Comparison of ENCODE assay signal across 35 mouse cellular contexts in genomic region chr7:44675171-44675570, GRCm38 (mm10). TPM values are rescaled to one million over a fixed set of nuclear protein-coding genes. Genes with fewer than 3 reads are reported as not detected.
DNase-seq lines count a peak whose midpoint lies in the region; ATAC-seq and TF ChIP-seq lines count a peak whose summit lies in the region.
"Had no signal": no experiment of that assay in that cellular context is flagged by ENCODE, and none has a peak within 500 bp of the region (broad histone marks: within the 10 kb centered on the region; RNA-seq: fewer than 3 reads in every experiment).

No protein-coding gene starts in this region.

- H3K27ac ChIP-seq in stomach, postnatal 0 days (replicated peaks) = no peak overlapping the region
- H3K27ac ChIP-seq: embryonic facial prominence, embryonic 12.5 days; embryonic facial prominence, embryonic 15.5 days; forebrain, embryonic 12.5 days; forebrain, embryonic 15.5 days; heart, embryonic 10.5 days; heart, embryonic 13.5 days; hindbrain, embryonic 14.5 days had no signal

- H3K9me3 ChIP-seq in stomach, postnatal 0 days (ENCODE audit: control insufficient read depth, low read length) = no peaks in the 10 kb centered on the region
- H3K9me3 ChIP-seq: embryonic facial prominence, embryonic 12.5 days; embryonic facial prominence, embryonic 15.5 days; forebrain, embryonic 15.5 days; heart, embryonic 10.5 days; heart, embryonic 13.5 days had no signal

- H3K9ac ChIP-seq in stomach, postnatal 0 days (ENCODE audit: low read length) = no peak overlapping the region
- H3K9ac ChIP-seq: embryonic facial prominence, embryonic 12.5 days; embryonic facial prominence, embryonic 15.5 days; forebrain, embryonic 12.5 days; forebrain, embryonic 15.5 days; heart, embryonic 13.5 days; hindbrain, embryonic 14.5 days had no signal

- TF ChIP-seq EP300 in stomach, postnatal 0 days (optimal IDR thresholded peaks at IDR 0.05) = no peak

- no peak for TF ChIP-seq CTCF in stomach, postnatal 0 days (IDR thresholded peaks at IDR 0.05; ENCODE audit: low read depth)

- ATAC-seq in common myeloid progenitor, adult 5-6 weeks (replicated peaks; ENCODE audit: low read depth, poor library complexity, severe bottlenecking) = 0 out of 2 replicates have a peak, but pooled peaks have one; percentile 36
- ATAC-seq in stomach, postnatal 0 days (ENCODE audit: low FRiP score, low TSS enrichment) = no peak
- ATAC-seq: forebrain, embryonic 15.5 days; hindbrain, postnatal 0 days; inflammation-experienced regulatory T-cells, adult 6 months; intestine, embryonic 16.5 days; Patski had no signal

- H3K4me1 ChIP-seq in stomach, postnatal 0 days (replicated peaks; ENCODE audit: control insufficient read depth, insufficient read depth) = no peaks in the 10 kb centered on the region

- no peak overlapping the region for H3K4me3 ChIP-seq in stomach, postnatal 0 days (ENCODE audit: low read depth, low read length)
- H3K4me3 ChIP-seq: embryonic facial prominence, embryonic 12.5 days; embryonic facial prominence, embryonic 15.5 days; erythroblast, embryonic 14.5 days; forebrain, embryonic 12.5 days; forebrain, embryonic 15.5 days; heart, adult 2 months; heart, embryonic 10.5 days; heart, embryonic 13.5 days had no signal

- peak; percentile 72 for DNase-seq in A20 (ENCODE audit: low read depth, low spot score)
- peak; percentile 44 for DNase-seq in MEL-GATA-1-ER (ENCODE audit: extremely low read depth, low read depth)
- DNase-seq in stomach, postnatal 0 days (ENCODE audit: low spot score) = no peak
- no peak for DNase-seq in urinary bladder, postnatal 36 days (ENCODE audit: low spot score in 2 of 2)
- no peak for DNase-seq in cerebellum, adult 11-12 months
- DNase-seq: adrenal gland, postnatal 10 days; adrenal gland, postnatal 36 days; B cell, adult 2 months; cerebellum, adult 11 months; cerebellum, adult 8-10 months; cerebellum, postnatal 10 days; cerebellum, postnatal 36 days; gastrocnemius, postnatal 25 days; heart, adult 2 months; heart, postnatal 14 days; heart, postnatal 4 days had no signal

- H3K27me3 ChIP-seq in stomach, postnatal 0 days (ENCODE audit: control insufficient read depth, insufficient read depth, low read length) = no peaks in the 10 kb centered on the region
- H3K27me3 ChIP-seq: forebrain, embryonic 15.5 days; Patski had no signal

- no peaks in the 10 kb centered on the region for H3K36me3 ChIP-seq in stomach, postnatal 0 days (ENCODE audit: control insufficient read depth, insufficient read depth, low read length)
- H3K36me3 ChIP-seq: embryonic facial prominence, embryonic 12.5 days; embryonic facial prominence, embryonic 15.5 days; forebrain, embryonic 12.5 days; forebrain, embryonic 15.5 days; G1E; heart, embryonic 10.5 days; heart, embryonic 13.5 days had no signal

- WGBS in stomach, postnatal 0 days = 76% methylated on average over 6 of the region's 6 CpGs

- H3K4me2 ChIP-seq in stomach, postnatal 0 days (replicated peaks; ENCODE audit: low read depth) = no peak overlapping the region
- H3K4me2 ChIP-seq: embryonic facial prominence, embryonic 12.5 days; embryonic facial prominence, embryonic 15.5 days; forebrain, embryonic 12.5 days; forebrain, embryonic 15.5 days; heart, embryonic 13.5 days; hindbrain, embryonic 14.5 days had no signal

RNA-seq across cellular contexts. Expression of gene Myh14, which starts 4.5 kb away (rescaled TPM):
- not detected in 2 replicates for total RNA-seq in common myeloid progenitor, adult 5-6 weeks (2017)
- polyA plus RNA-seq in stomach, postnatal 0 days (2015; fragmentation: Nextera tagmentation; extraction: Ambion mirVana) = 28.1 and 28.4 TPM in 2 replicates
- total RNA-seq: G1E had no signal
- polyA plus RNA-seq: G1E; inflammation-experienced regulatory T-cells, adult 6 months had no signal

RNA-seq across cellular contexts. Expression of gene Izumo2, which starts 33.4 kb away (rescaled TPM):
- not detected in 2 replicates for total RNA-seq in common myeloid progenitor, adult 5-6 weeks (2017)
- not detected in 2 replicates for polyA plus RNA-seq in stomach, postnatal 0 days (2015; fragmentation: Nextera tagmentation; extraction: Ambion mirVana)
- total RNA-seq: adrenal gland, adult 18-20 months; adrenal gland, postnatal 10 days; adrenal gland, postnatal 36 days; CH12.LX; G1E; gastrocnemius, adult 8-10 months; gastrocnemius, postnatal 25 days; heart, adult 2 months; heart, postnatal 14 days; heart, postnatal 4 days; hindbrain, postnatal 0 days had no signal
- polyA plus RNA-seq: embryonic facial prominence, embryonic 12.5 days; embryonic facial prominence, embryonic 15.5 days; erythroblast, embryonic 14.5 days; forebrain, embryonic 12.5 days; forebrain, embryonic 15.5 days; G1E; heart, adult 2 months; heart, embryonic 10.5 days; heart, embryonic 13.5 days; heart, embryonic 16.5 days; hindbrain, embryonic 11.5 days; hindbrain, embryonic 14.5 days; hindbrain, postnatal 0 days; inflammation-experienced regulatory T-cells, adult 6 months; intestine, embryonic 16.5 days; Patski had no signal

Comparison
In these comparisons a context has a peak if more than half of its experiments do, and no peak if none do; other contexts are left out.
1. DNase-seq: peak in A20 (single experiment) and MEL-GATA-1-ER (single experiment); none in stomach, postnatal 0 days (single experiment), urinary bladder, postnatal 36 days (0 of 2) and cerebellum, adult 11-12 months (single experiment).